Mouse (Mus musculus) adrenal gland, postnatal 4 days (tissue): ENCODE results near the gene Slc35f4. TPM values are rescaled to one million over a fixed set of nuclear protein-coding genes. Genes with fewer than 3 reads are reported as not detected.

Experiments
- DNase-seq, 2 experiments: peaks; one replicate each; pipeline ENCODE4 v3.0.0; 2021 to 2022; ENCODE audit warnings: low spot score in 2 of 2, mixed read lengths in 2 of 2
- long read RNA-seq, 2 experiments: library from polyadenylated mRNA; stranded (forward); transcript quantifications; one replicate each; pipeline ENCODE4 v2.0.0; 2021
- total RNA-seq, 2 experiments: library from RNA; stranded (reverse); gene quantifications; 2 replicates each; pipeline ENCODE4 v1.2.3; 2021

Slc35f4 gene
- total RNA-seq = under 1 TPM in 1 of 2 experiments, not detected in 1; 0.31 TPM
- long read RNA-seq, experiment 1 = 0 reads
- long read RNA-seq, experiment 2, partial matches to known transcripts = 0 of 1 reads
- long read RNA-seq, experiment 2, other reads (novel, unspliced or antisense) = 1 of 1 reads

GRCm38 (mm10) chr14:49525931-49526291 is at the start of gene Slc35f4:
Gene Slc35f4, minus strand, starts transcription at chr14:49526046.
- no peak for DNase-seq

DNA sequence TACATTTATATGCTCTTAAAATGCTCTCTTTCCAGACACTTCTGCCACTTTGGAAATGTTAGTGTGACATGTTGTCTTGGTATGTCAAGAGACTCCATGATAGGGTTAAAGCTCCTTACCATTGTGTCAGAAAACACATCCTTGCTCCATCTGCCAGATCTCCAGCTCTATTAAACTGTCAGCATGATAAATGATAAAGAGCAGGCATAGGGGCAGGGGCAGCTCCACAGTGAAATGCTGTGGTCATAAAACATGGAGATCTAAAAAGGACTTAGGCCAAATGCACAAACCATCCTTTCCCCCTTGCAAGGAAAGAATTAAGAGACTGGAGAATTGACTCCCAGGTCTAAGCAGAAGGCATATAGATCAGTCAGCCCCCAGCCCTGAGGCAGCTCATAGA is 42.5 kb upstream of the Slc35f4 start:
- DNase-seq = no peak

- DNase-seq = no peak
Observed at GRCm38 (mm10) chr14:49560706-49561105, 34.9 kb upstream of the Slc35f4 start.

GRCm38 (mm10) chr14:49540104-49540503 is 14.3 kb upstream of the Slc35f4 start:
- DNase-seq = no peak

DNA sequence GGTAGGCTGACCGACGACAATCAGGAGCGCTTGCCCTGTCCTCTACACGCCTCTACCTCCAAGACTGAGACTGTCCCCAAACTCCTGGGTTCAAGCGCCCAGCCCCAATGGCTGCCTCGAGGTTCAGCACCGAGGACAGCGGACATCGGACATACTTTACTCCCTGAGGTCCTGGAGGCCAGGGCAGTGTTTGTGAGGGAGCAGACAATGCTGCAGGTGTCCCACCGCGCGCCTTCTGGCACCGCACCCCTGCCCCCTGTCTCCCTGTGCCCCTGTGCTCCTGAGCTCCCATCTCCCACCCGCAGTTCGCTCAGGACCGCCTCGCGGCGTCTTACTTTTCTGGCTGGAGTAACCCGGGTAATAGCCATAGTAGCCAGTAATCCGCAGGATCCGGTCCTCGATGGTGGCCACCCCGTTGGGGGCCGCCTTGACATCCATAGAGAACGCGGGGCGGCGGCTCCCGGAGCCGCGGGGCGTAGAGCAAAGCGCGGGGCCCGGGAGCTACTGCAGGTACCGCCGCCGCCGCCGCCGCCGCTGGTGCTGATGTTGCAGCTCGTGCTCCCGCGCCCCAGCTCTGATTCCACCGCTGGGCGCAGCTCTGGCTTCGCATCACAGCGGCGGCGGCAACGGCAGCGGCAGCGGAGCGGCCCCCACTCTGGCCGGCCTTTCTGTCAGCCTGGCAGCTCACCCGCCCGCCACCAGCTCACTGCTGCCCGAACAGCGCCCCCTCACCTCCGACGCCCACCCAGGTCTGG is 493 bp downstream of the Slc35f4 start:
- peak; percentile 27 to 51 for DNase-seq

GRCm38 (mm10) chr14:49524665-49525064 is 1.2 kb downstream of the Slc35f4 start:
- DNase-seq = no peak

DNA sequence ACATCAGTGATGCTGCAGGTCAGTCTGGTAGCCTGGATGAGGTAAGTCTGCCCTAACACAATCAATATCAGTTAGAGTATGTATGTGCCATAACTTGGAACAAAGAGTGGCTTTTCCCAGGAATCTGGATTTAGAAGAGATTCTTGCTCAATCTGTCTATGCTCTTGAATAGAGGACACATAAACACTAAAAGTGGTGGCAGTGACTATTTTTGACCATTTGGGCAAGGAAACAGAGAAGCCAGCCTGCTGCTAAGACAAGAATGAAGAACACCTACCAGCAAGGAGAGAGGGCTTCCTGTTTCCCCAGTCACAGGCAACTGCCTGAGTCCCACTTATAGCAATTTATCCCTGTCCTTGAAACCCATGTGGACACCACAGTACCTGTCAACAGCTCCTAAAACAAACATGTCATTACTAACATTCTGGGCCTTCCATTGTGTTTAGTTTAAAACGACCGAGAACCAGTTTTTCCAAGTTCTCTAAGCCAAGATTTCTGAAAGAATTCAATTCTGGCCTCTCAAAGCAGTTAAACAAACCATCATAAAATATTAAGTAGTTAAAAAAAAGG is 10.7 kb downstream of the Slc35f4 start:
- no peak for DNase-seq

- DNase-seq = no peak
Observed at GRCm38 (mm10) chr14:49514137-49514536, 11.7 kb downstream of the Slc35f4 start.

GRCm38 (mm10) chr14:49495192-49495591 is 30.7 kb downstream of the Slc35f4 start:
- DNase-seq = no peak

GRCm38 (mm10) chr14:49493793-49494192 is 32.1 kb downstream of the Slc35f4 start:
- no peak for DNase-seq

- no peak for DNase-seq
Observed at GRCm38 (mm10) chr14:49492506-49492905, 33.3 kb downstream of the Slc35f4 start.

- no peak for DNase-seq
Observed at GRCm38 (mm10) chr14:49476602-49477001, 49.2 kb downstream of the Slc35f4 start.

DNA sequence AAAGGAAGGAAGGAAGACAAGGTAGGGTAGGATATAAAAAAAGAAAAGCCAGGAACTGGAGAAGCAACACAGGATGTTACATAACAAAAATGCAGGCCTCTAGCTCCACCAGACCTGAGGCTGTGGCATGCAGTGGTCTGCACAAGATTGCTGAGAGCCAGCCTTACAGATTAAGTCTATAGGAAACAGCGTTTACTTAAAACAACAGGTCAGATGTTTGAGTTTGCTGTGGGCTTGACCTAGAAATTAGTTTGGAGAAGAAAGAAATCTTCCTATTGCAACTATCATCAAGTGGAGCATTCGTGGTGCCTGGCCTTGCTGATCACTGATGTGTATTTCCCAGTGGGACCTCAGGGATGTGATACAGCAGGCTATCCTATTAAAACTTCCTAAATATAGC is 64.1 kb downstream of the Slc35f4 start:
- no peak for DNase-seq

- no peak for DNase-seq
Observed at GRCm38 (mm10) chr14:49460799-49461198, 65.0 kb downstream of the Slc35f4 start.

DNA sequence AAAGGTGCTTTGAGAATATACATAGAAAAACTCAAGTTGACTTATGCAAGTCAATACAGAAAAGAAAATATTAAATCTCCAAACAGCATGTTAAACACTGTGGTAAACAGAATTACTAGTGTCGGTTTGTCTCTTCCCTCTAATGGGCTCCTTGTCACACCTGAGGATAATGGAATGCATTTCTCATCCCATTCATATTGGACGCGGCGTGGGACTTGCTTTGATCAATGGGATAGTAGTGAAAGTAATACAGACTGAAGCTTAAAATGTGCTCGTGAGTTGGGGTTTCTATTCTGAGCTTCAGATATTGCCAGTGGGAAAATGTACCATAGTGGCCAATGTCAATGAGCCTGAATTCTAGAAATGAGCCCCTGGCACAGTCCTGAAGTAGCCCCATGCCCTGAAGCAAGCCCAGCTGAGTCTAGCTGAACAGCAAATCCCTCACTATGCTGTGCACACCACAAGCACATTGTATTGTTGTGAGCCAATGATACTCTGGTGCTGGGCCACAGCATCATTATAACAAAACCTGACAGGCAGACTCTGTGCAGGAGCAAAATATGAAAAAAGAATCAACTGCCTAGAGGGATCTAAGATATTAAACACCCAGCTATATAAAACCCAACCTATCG is 71.4 kb downstream of the Slc35f4 start:
- DNase-seq = no peak

DNA sequence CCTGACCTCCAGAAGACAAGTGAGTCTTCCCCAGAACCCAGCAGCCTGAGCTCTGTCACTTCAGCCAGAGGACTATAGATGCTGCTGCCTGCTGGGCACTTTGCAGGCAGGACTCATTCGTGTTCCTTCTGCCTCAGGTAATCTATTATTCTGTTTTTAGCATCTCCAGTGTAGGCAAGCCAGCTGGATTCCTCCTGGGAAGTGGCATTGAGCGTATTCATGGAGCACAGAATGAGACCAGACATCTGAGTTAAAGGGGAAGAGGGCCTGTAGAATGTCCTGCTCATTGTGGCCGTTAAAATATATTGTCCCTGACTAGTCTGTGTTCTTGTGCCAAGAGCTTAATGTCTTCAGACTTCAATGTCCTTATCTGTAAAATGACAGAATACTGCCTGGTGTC is 72.1 kb downstream of the Slc35f4 start:
- DNase-seq = no peak

DNA sequence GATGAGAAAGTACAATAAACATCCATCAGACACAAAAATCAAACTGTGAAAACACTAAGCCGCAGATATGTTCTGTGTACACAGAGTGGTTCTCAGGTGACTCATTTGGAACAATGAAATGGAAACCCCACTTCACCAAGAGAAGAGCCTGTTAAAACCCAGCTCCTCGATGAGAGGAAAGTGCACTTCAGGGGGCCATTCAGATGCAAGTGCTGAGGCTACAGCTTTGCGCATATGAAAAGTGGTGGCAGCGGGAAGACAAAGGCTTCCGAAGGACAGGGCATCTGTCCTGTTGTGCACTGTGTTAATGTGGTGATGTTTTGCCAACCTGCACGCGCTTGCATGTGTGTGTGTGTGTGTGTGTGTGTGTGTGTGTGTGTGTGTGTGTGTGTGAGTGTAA is 78.2 kb downstream of the Slc35f4 start:
- no peak for DNase-seq

- no peak for DNase-seq
Observed at GRCm38 (mm10) chr14:49446461-49446860, 79.4 kb downstream of the Slc35f4 start.

DNA sequence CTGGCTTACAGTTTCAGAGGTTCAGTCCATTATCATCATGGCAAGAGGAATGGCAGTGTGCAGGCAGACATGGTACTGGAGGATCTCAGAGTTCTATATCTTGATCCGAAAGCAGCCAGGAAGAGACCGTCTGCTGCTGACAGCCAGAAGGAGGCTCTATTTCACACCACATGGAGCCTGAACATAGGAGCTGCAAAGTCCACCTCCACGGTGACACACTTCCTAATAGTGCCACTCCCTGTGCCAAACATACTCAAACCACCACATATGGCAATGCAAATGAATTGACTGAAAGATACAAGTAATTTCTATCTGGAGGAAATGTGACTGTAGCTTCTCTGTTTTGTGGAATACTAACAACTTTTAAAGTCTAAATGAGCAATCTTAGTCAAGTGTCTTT is 89.0 kb downstream of the Slc35f4 start:
- no peak for DNase-seq

- DNase-seq = no peak
Observed at GRCm38 (mm10) chr14:49431821-49432220, 94.0 kb downstream of the Slc35f4 start.

DNA sequence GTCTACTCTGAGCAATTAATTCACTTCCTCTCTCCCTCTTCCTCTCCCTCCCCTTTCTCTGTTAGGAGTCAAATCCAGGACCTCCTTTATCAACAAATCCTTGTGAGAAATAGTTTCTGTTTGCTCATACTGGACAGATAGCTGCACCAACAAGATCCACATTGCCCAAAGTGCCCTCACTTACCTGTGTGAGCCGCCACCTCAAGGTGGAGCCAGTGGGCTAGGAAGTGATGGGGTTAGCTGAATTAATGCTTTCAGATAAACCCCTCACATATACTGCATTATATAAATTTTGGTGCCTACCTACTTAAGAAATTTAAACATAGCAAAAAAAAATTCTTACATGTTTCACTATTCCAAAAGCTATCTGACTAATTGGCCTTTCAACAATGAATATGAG is 133.4 kb downstream of the Slc35f4 start:
- DNase-seq = no peak

GRCm38 (mm10) chr14:49362161-49362560 is 163.7 kb downstream of the Slc35f4 start:
- DNase-seq = no peak
